Mouse (Mus musculus) C2C12 (cell line): ENCODE data around the gene Vmn1r80.
"Not testable (repeated sequence)": the region's sequence is repeated elsewhere in the genome, so short reads cannot be mapped to it uniquely, and the experiment has no call there.

Source experiments
- CTCF ChIP-seq: IDR thresholded peaks from one replicate; pipeline ENCODE4 v1.5.1; 2011; ENCODE audit not compliant: control insufficient read depth, insufficient read depth, insufficient read length
- FOSL1 ChIP-seq: IDR thresholded peaks from one replicate; pipeline ENCODE4 v1.8.0; 2011; ENCODE audit warnings: mild to moderate bottlenecking, low read length; ENCODE audit not compliant: poor library complexity, insufficient read depth, severe bottlenecking

DNA sequence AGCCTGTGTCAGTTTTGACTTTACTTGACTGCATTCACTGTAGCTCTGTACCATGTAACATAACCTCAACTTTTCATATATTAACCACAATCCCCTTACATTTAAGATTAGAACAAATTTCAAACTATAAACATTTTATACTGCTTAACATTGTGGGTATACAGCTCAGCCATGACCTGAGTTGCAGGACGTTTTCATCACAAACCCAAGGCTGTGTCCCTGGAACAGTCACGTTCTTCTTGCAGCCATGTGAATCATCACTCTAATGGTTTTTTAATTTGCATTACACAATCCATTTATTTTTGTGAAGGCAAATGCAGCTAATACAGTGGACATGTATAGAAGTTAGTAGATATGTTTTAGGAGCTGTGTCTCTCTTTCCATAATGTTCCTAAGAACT is 16.2 kb upstream of the Vmn1r80 start:
- not testable (repeated sequence) for TF ChIP-seq CTCF, FOSL1
